Mouse (Mus musculus) layer of hippocampus, adult 6 months (tissue): Measurements from ENCODE around the gene Tinf2. TPM values are rescaled to one million over a fixed set of nuclear protein-coding genes. Genes with fewer than 3 reads are reported as not detected.

Experiments
- long read RNA-seq, 2 experiments: library from polyadenylated mRNA; unstranded; transcript quantifications; one replicate each; pipeline ENCODE4 v2.0.0; 2019 to 2020
- polyA plus RNA-seq: library from polyadenylated mRNA; unstranded; fragments of <200 nt; fragmentation: Nextera tagmentation; gene quantifications from 2 replicates; pipeline ENCODE4 v1.2.3, GENCODE M21; 2021

Tinf2 gene
- polyA plus RNA-seq = 8.2 and 9.7 TPM in 2 replicates
- long read RNA-seq, experiment 1, partial matches to known transcripts = 1 of 7 reads
- long read RNA-seq, experiment 1, other reads (novel, unspliced or antisense) = 2 of 7 reads
- long read RNA-seq, experiment 2, transcript Tinf2-201 (9 exons, 2,956 nt) = major isoform, 13 of 30 reads
- long read RNA-seq, experiment 2, partial matches to known transcripts = 8 of 30 reads
- long read RNA-seq, experiment 2, other reads (novel, unspliced or antisense) = 7 of 30 reads

GRCm38 (mm10) chr14:55681160-55682117, at the start of gene Tinf2:
Gene Tinf2 (minus strand): TSS chr14:55681820.

DNA sequence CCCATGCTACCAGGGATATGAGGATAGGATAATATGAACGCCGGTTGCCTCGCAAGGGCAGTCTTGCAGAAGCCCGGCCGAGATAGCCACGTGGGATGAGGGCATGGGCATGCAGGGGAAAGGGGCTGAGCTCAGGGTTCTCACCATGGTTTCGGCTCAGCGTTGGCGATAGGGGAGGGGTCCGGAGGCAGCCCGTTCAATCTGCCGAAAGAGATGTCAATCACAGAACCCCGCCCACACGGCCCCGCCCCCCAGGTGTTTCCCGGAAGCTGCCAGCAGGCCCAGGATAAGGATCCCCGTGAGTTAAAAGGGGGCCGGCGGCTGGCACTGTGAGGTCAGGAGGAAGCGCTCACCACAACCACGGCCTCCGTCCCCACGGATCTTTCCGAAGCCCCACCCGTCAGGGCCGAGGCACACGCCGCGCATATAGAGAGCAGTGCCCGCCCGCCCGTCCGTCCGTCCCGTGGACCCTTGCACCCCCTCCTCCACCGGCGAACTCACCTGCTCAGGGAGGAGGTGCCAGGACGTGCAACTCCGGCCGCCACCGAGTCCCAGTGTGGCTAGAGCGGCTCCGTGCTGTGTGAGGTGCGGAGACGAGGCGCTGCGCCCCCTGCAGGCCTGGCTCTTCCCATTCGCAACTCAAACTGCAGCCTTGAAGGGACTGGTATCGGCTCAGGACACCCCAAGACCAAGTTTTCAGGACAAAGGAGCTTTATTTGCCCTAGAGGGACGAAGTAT, 40.2 kb upstream of the Tinf2 start, which contains the start of gene Rabggta:
Rabggta (minus strand) TSS at position 564 of the 738 bp plus-strand sequence.

GRCm38 (mm10) chr14:55713729-55714122, 32.1 kb upstream of the Tinf2 start, which contains the start of gene Tgm1:
Gene Tgm1 (minus strand): TSS chr14:55713926.

DNA sequence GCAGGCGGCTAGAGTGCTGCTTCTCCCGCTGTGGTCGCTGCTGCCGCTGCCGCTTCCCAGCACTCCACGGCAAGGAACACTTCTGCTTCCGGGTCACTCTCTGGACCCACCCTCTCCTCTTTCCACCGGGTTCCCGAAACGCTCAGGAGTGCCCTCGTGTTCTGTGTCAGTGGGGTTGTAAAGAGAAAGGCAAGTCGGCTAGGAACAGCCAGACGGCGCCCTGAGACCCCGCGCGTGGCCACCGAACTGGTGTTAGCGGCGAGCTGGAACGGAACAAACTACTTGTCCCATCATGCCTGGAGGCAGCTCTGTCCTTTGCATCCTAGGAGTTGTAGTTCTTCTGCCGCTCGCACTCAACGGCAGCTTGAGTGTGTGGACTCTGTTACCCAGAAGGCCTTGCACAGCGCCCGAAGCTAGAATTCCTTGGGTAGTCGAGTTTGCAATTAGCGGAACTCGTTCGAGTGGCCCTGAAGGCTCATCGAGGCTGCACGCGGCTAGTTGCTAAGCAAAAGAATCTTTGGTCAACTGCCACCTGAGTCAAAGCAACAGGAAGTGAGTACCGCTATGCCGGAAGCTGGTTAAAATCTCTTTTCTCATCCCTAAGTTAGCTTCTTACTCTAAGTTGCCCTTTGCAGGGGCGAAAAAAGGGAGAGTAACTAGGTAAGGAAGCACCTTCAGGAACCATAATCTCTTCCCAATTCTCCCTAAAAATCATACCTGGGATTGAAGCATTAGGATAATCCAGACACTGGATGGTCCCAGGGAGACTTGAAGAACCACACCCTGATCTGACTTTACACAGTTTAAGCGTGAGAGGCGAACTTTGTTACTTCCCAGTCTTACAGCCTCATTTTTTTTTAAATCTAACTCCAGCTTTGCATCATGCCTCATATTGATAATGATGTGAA, 9.5 kb downstream of the Tinf2 start, which contains the start of the genes Gmpr2 and Nedd8:
Gmpr2 (plus strand) TSS at position 109 of the 908 bp plus-strand sequence.
Nedd8 (minus strand) TSS at position 292 of the 908 bp plus-strand sequence.

DNA sequence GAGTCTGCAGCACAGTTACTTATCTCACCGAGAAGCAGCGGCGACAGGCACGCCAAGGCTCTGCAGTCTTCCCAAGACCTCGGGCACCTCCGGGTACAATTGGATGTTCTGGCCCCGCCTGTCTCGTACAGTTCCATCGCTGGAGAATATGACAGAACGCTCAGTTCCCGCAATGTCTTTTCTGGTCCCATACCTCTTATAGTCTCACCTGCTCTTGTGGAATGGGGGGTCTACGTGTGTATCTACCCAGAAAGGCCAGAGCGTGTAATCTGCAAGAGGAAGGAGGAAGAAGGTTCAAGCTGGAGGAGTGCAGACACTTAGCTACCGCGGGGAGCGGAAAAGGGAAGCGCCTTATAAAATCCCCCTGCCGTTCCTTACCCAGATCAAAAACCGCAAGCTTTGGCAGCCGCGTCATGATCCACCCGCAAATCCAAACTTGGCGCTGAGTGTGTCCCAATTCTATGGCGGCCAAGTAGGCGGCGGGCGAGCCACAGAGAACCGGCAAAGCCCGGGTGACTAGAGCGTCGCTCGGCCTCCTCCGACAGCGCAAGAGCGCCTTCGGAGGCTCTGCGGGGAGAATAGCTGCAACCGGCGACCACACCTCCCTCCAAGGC, 21.6 kb downstream of the Tinf2 start, which contains the start of gene Mdp1:
Mdp1 (minus strand) TSS at position 549 of the 614 bp plus-strand sequence.

GRCm38 (mm10) chr14:55649884-55650283, 31.7 kb downstream of the Tinf2 start, which contains the start of gene Tssk4:
Gene Tssk4 (plus strand): TSS chr14:55650184.

DNA sequence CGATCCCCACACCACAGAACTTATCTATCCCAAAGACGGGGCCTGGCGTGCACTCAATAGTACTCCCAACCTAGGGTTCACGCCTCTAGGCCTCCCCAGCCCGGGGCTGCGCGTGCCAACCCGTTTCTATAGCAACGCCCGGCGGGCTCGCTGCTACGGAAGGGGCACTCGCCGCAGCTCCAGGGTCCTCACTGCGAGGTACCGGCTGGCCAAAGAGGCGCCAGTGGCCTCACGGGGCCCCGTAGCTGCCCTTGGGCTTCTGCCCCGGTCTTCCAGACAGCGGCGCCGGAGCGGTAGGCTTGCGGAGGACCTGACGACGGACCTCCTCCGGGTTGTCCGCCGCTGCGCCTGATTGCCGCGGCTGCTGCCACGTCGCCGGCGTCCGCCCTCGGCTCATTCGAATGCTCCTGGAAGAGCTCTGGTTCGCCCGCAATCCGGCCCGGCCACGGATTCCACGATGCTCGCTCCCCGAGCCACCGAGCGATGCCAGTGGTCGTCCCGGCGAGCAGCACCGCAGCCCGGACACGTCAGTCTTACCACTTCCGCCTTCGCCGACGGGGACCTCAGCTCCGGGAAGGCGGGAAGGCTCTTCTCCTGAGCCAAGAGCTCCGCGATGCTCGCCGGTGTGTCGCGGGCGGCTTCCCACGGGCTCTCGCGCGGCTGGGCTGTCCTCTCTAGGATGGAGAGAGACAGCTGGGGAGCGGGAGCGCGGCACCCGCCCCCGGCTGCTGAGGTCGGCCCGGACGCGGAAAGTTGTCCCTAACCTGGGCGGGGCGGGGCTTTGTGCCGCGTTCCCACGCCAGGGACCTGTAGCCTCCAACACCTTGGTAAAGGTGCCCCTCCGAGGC, 38.3 kb downstream of the Tinf2 start, which contains the start of gene Tm9sf1:
Tm9sf1 (minus strand) TSS at position 747 of the 848 bp plus-strand sequence.

DNA sequence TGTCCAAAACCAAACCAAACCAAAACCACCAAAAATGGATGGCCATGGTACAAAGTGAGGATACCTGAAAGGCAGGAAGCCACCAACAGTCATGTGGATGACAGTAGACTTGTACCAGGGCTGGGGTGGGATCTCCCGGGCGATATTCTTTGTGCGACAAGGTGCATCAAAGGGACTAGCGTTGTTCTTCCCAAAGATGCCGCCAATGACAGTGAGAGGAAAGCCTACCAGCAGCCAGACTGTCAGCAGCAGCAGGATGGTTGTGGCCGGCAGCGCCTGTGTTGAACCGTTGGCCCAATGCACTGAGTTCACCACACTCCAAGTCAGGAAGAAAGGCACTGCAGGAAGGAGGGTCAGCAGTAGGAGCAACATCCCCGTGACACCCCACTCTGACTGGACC, 43.8 kb downstream of the Tinf2 start, which contains the start of gene Gm49378:
Gm49378 (minus strand) TSS at position 101 of the 400 bp plus-strand sequence.

GRCm38 (mm10) chr14:55635523-55636007, 46.1 kb downstream of the Tinf2 start, which contains the start of gene Ipo4:
Gene Ipo4 (minus strand): TSS chr14:55635957.

Other genes starting within 250 kb of the Tinf2 start
- gene Dhrs4, start 203.1 kb downstream of the Tinf2 start, polyA plus RNA-seq = 22.5 and 23.0 TPM in 2 replicates
- 1.8 and 2.9 TPM in 2 replicates for gene Carmil3, start 191.2 kb downstream of the Tinf2 start, polyA plus RNA-seq
- 661 and 751 TPM in 2 replicates for gene Cpne6, start 171.4 kb downstream of the Tinf2 start, polyA plus RNA-seq
- gene Nrl, start 156.8 kb downstream of the Tinf2 start, polyA plus RNA-seq = 0.13 TPM in 1 of 2 replicates, not detected in the other
- 28.8 and 36.0 TPM in 2 replicates for gene Pck2, start 141.6 kb downstream of the Tinf2 start, polyA plus RNA-seq
- gene Dcaf11, start 121.8 kb downstream of the Tinf2 start, polyA plus RNA-seq = 70.4 and 77.7 TPM in 2 replicates
- not detected in 2 replicates for gene A730061H03Rik, start 121.4 kb downstream of the Tinf2 start, polyA plus RNA-seq
- gene Fitm1, start 106.2 kb downstream of the Tinf2 start, polyA plus RNA-seq = not detected in 2 replicates
- 54.2 and 58.9 TPM in 2 replicates for gene Psme1, start 103.7 kb downstream of the Tinf2 start, polyA plus RNA-seq
- 151 and 161 TPM in 2 replicates for gene Emc9, start 96.5 kb downstream of the Tinf2 start, polyA plus RNA-seq
- gene Psme2, start 90.7 kb downstream of the Tinf2 start, polyA plus RNA-seq = 115 TPM in 2 replicates
- gene Rnf31, start 90.1 kb downstream of the Tinf2 start, polyA plus RNA-seq = 6.5 and 11.3 TPM in 2 replicates
- gene Irf9, start 78.2 kb downstream of the Tinf2 start, polyA plus RNA-seq = 4.6 and 5.9 TPM in 2 replicates
- gene Rec8, start 63.8 kb downstream of the Tinf2 start, polyA plus RNA-seq = 0.78 and 0.95 TPM in 2 replicates
- 48.5 and 50.1 TPM in 2 replicates for gene Ipo4, start 45.9 kb downstream of the Tinf2 start, polyA plus RNA-seq
- 0.14 and 0.48 TPM in 2 replicates for gene Gm49378, start 43.9 kb downstream of the Tinf2 start, polyA plus RNA-seq
- 32.7 and 36.4 TPM in 2 replicates for gene Tm9sf1, start 38.0 kb downstream of the Tinf2 start, polyA plus RNA-seq
- gene Tssk4, start 31.6 kb downstream of the Tinf2 start, polyA plus RNA-seq = 0.11 and 0.29 TPM in 2 replicates
- 62.3 and 63.2 TPM in 2 replicates for gene Mdp1, start 21.3 kb downstream of the Tinf2 start, polyA plus RNA-seq
- gene Gmpr2, start 9.9 kb downstream of the Tinf2 start, polyA plus RNA-seq = 24.9 and 27.8 TPM in 2 replicates
- gene Nedd8, start 9.7 kb downstream of the Tinf2 start, polyA plus RNA-seq = 665 and 692 TPM in 2 replicates
- 0.08 TPM in 1 of 2 replicates, not detected in the other for gene Tgm1, start 32.1 kb upstream of the Tinf2 start, polyA plus RNA-seq
- gene Rabggta, start 40.4 kb upstream of the Tinf2 start, polyA plus RNA-seq = 31.9 and 38.2 TPM in 2 replicates
- gene Dhrs1, start 63.9 kb upstream of the Tinf2 start, polyA plus RNA-seq = 123 and 128 TPM in 2 replicates
- gene Nop9, start 63.9 kb upstream of the Tinf2 start, polyA plus RNA-seq = 8.1 and 8.5 TPM in 2 replicates
- gene Cideb, start 76.6 kb upstream of the Tinf2 start, polyA plus RNA-seq = 3.9 and 5.8 TPM in 2 replicates
- gene Ltb4r2, start 79.6 kb upstream of the Tinf2 start, polyA plus RNA-seq = 0.16 and 0.54 TPM in 2 replicates
- gene Ltb4r1, start 84.1 kb upstream of the Tinf2 start, polyA plus RNA-seq = 0.26 TPM in 1 of 2 replicates, not detected in the other
- gene Adcy4, start 102.3 kb upstream of the Tinf2 start, polyA plus RNA-seq = 1.4 TPM in 2 replicates
- 0.45 and 0.55 TPM in 2 replicates for gene Ripk3, start 107.0 kb upstream of the Tinf2 start, polyA plus RNA-seq
- 0.25 TPM in 1 of 2 replicates, not detected in the other for gene Nfatc4, start 141.3 kb upstream of the Tinf2 start, polyA plus RNA-seq
- gene Nynrin, start 172.2 kb upstream of the Tinf2 start, polyA plus RNA-seq = 0.49 and 0.88 TPM in 2 replicates
- gene Cbln3, start 202.6 kb upstream of the Tinf2 start, polyA plus RNA-seq = 0.06 and 0.09 TPM in 2 replicates
- gene Khnyn, start 203.1 kb upstream of the Tinf2 start, polyA plus RNA-seq = 2.3 and 2.4 TPM in 2 replicates
- 160 TPM in 2 replicates for gene Sdr39u1, start 218.5 kb upstream of the Tinf2 start, polyA plus RNA-seq